In genomic region chr7:125469937-125470336, GRCm38 (mm10) we compare ENCODE assay signal across 8 mouse cellular contexts. TPM values are rescaled to one million over a fixed set of nuclear protein-coding genes. Genes with fewer than 3 reads are reported as not detected.
A peak's percentile ranks its signal among the peaks of the same experiment; 100 is the strongest.
DNase-seq lines count a peak whose midpoint lies in the region; ATAC-seq and TF ChIP-seq lines count a peak whose summit lies in the region.

No protein-coding gene starts in this region.

- no peak overlapping the region for H3K9ac ChIP-seq in forebrain, embryonic 13.5 days
- no peak overlapping the region for H3K9ac ChIP-seq in forebrain, embryonic 12.5 days
- no peak overlapping the region for H3K9ac ChIP-seq in intestine, embryonic 15.5 days
- no peak overlapping the region for H3K9ac ChIP-seq in limb, embryonic 14.5 days (ENCODE audit: low read depth, low read length, severe bottlenecking)

- H3K9me3 ChIP-seq in forebrain, embryonic 13.5 days (replicated peaks) = no peaks in the 10 kb centered on the region
- H3K9me3 ChIP-seq in forebrain, embryonic 12.5 days = no peaks in the 10 kb centered on the region
- H3K9me3 ChIP-seq in intestine, embryonic 15.5 days = no peaks in the 10 kb centered on the region
- H3K9me3 ChIP-seq in limb, embryonic 14.5 days (ENCODE audit: control insufficient read depth, low read length) = no peaks in the 10 kb centered on the region

- H3K4me3 ChIP-seq in forebrain, embryonic 13.5 days = no peak overlapping the region
- H3K4me3 ChIP-seq in forebrain, embryonic 12.5 days (replicated peaks) = no peak overlapping the region
- no peak overlapping the region for H3K4me3 ChIP-seq in intestine, embryonic 15.5 days (replicated peaks)
- H3K4me3 ChIP-seq in limb, embryonic 14.5 days (replicated peaks; ENCODE audit: low read length) = no peak overlapping the region

- ATAC-seq in forebrain, embryonic 13.5 days = peak; percentile 29; the same call in 1 of the 2 replicates
- no peak for ATAC-seq in forebrain, embryonic 12.5 days (ENCODE audit: low FRiP score)
- peak; percentile 34; the same call in 1 of the 2 replicates for ATAC-seq in intestine, embryonic 15.5 days
- ATAC-seq in limb, embryonic 14.5 days (ENCODE audit: low FRiP score, low read depth) = peak; percentile 45; the same call in 1 of the 2 replicates

- H3K4me1 ChIP-seq in forebrain, embryonic 13.5 days = peaks cover 9% of the 10 kb centered on the region
- H3K4me1 ChIP-seq in forebrain, embryonic 12.5 days = peaks cover 8% of the 10 kb centered on the region
- peaks cover 10% of the 10 kb centered on the region for H3K4me1 ChIP-seq in intestine, embryonic 15.5 days (replicated peaks)
- H3K4me1 ChIP-seq in limb, embryonic 14.5 days (ENCODE audit: control insufficient read depth, insufficient read depth, low read length) = peaks cover 8% of the 10 kb centered on the region

- no peak for TF ChIP-seq POLR2A in limb, embryonic 14.5 days (IDR thresholded peaks at IDR 0.05; ENCODE audit: borderline replicate concordance, extremely low read depth, insufficient read depth, insufficient read length)

- H3K27me3 ChIP-seq in forebrain, embryonic 13.5 days = no peaks in the 10 kb centered on the region
- no peaks in the 10 kb centered on the region for H3K27me3 ChIP-seq in forebrain, embryonic 12.5 days
- no peaks in the 10 kb centered on the region for H3K27me3 ChIP-seq in intestine, embryonic 15.5 days (replicated peaks)
- H3K27me3 ChIP-seq in limb, embryonic 14.5 days (ENCODE audit: control insufficient read depth, insufficient read depth, low read length) = no peaks in the 10 kb centered on the region

- peaks cover 58% of the 10 kb centered on the region for H3K36me3 ChIP-seq in forebrain, embryonic 13.5 days (ENCODE audit: poor library complexity, severe bottlenecking)
- peaks cover 54% of the 10 kb centered on the region for H3K36me3 ChIP-seq in forebrain, embryonic 12.5 days (replicated peaks)
- H3K36me3 ChIP-seq in intestine, embryonic 15.5 days = peaks cover 18% of the 10 kb centered on the region
- peaks cover 59% of the 10 kb centered on the region for H3K36me3 ChIP-seq in limb, embryonic 14.5 days (ENCODE audit: control insufficient read depth, insufficient read depth, low read length)

- no peak overlapping the region for H3K27ac ChIP-seq in forebrain, embryonic 13.5 days
- H3K27ac ChIP-seq in forebrain, embryonic 12.5 days = no peak overlapping the region
- H3K27ac ChIP-seq in intestine, embryonic 15.5 days = no peak overlapping the region
- no peak overlapping the region for H3K27ac ChIP-seq in limb, embryonic 14.5 days (replicated peaks; ENCODE audit: low read depth, low read length)

- peak; percentile 66 to 74 for DNase-seq in cerebellum, adult 18-20 months
- DNase-seq in gastrocnemius, adult 18-20 months (ENCODE audit: low spot score) = peak; percentile 71
- DNase-seq in limb, embryonic 14.5 days (ENCODE audit: low spot score) = peak; percentile 68
- DNase-seq in natural killer cell, adult 2 months (ENCODE audit: low spot score in 2 of 2) = peak; percentile 57 to 78
- DNase-seq in spleen, postnatal 36 days (ENCODE audit: low spot score in 2 of 2) = peak; percentile 70 to 75

- 34% methylated on average over 5 of the region's 5 CpGs for WGBS in forebrain, embryonic 13.5 days
- WGBS in forebrain, embryonic 12.5 days = 31% methylated on average over 5 of the region's 5 CpGs
- WGBS in intestine, embryonic 15.5 days = 31% methylated on average over 5 of the region's 5 CpGs
- 35% methylated on average over 5 of the region's 5 CpGs for WGBS in limb, embryonic 14.5 days

- H3K4me2 ChIP-seq in forebrain, embryonic 13.5 days = no peak overlapping the region
- H3K4me2 ChIP-seq in forebrain, embryonic 12.5 days = no peak overlapping the region
- H3K4me2 ChIP-seq in intestine, embryonic 15.5 days (replicated peaks) = no peak overlapping the region
- H3K4me2 ChIP-seq in limb, embryonic 14.5 days (replicated peaks; ENCODE audit: low read depth, low read length, severe bottlenecking) = no peak overlapping the region

RNA-seq across cellular contexts. Expression of gene Nsmce1, which starts 21.5 kb away (rescaled TPM):
- 137 TPM in 2 replicates for polyA plus RNA-seq in forebrain, embryonic 13.5 days (2015; fragmentation: Nextera tagmentation; extraction: Ambion mirVana)
- polyA plus RNA-seq in forebrain, embryonic 12.5 days (2016; fragmentation: Nextera tagmentation; extraction: Ambion mirVana) = 113 and 114 TPM in 2 replicates
- 10 to 100 TPM; 10.8 to 11.1 TPM for total RNA-seq in gastrocnemius, adult 18-20 months (2021)
- 120 TPM in 2 replicates for polyA plus RNA-seq in intestine, embryonic 15.5 days (2015; fragmentation: Nextera tagmentation; extraction: Ambion mirVana)
- 61.8 and 67.2 TPM in 2 replicates for polyA plus RNA-seq in limb, embryonic 14.5 days (2012; rRNA removed)
- polyA plus RNA-seq in limb, embryonic 14.5 days (2014; fragmentation: Nextera tagmentation; extraction: Ambion mirVana) = 121 TPM in 2 replicates

RNA-seq across cellular contexts. Expression of gene Kdm8, which starts 25.5 kb away (rescaled TPM):
- polyA plus RNA-seq in forebrain, embryonic 13.5 days (2015; fragmentation: Nextera tagmentation; extraction: Ambion mirVana) = 8.4 TPM in 2 replicates
- polyA plus RNA-seq in forebrain, embryonic 12.5 days (2016; fragmentation: Nextera tagmentation; extraction: Ambion mirVana) = 8.4 and 10.9 TPM in 2 replicates
- total RNA-seq in gastrocnemius, adult 18-20 months (2021) = 1 to 10 TPM; 6.2 to 7.9 TPM
- 9.0 and 10.0 TPM in 2 replicates for polyA plus RNA-seq in intestine, embryonic 15.5 days (2015; fragmentation: Nextera tagmentation; extraction: Ambion mirVana)
- 11.1 and 13.9 TPM in 2 replicates for polyA plus RNA-seq in limb, embryonic 14.5 days (2012; rRNA removed)
- 8.7 and 8.9 TPM in 2 replicates for polyA plus RNA-seq in limb, embryonic 14.5 days (2014; fragmentation: Nextera tagmentation; extraction: Ambion mirVana)
